Mouse (Mus musculus) embryo, embryonic 11.5 days (tissue): ENCODE results near the gene Creb5.

Experiments
- DNase-seq: peaks from one replicate; pipeline ENCODE4 v3.0.0-alpha.2; 2012; ENCODE audit warnings: low read depth, low spot score

Gene Creb5

DNA sequence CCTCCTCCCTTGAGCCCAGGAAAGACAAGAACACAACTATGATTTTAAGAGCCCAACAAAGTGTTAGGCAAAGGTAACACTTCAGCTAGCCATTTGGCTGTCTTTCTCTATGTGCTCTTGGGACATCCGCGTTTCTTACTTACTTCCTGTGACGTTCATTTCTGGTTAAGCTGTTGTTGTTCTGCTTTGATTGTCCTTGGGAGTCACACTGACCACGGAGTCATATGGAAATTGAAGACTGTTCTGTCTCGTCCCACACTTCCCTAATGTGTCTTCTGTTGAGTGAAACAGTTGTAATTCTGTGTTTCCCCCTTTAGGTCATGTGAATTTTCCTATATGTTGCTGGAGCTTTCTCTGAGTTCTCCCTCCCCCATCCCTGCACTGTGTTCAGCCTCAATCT is 305.2 kb downstream of the Creb5 start:
- no peak for DNase-seq

DNA sequence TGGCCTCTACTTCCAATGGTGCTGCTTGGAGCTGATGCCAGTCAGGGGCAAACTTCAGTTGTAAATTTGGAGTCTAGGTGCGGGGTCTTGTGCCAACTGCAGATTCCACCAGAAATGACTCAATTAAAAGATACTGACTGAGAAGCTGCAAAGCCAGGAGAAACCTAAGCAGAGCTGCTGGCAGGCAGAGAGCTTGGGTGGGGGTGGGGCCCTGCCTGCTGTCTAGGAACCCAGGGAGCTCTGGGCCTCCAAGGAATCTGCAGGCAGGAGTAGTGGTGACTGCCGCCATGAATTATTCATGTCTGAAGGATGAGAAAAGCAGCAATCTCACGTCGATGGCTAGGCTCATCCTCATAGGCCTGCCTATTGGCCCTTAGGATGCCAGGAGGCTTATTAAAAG is 306.5 kb downstream of the Creb5 start:
- no peak for DNase-seq

DNA sequence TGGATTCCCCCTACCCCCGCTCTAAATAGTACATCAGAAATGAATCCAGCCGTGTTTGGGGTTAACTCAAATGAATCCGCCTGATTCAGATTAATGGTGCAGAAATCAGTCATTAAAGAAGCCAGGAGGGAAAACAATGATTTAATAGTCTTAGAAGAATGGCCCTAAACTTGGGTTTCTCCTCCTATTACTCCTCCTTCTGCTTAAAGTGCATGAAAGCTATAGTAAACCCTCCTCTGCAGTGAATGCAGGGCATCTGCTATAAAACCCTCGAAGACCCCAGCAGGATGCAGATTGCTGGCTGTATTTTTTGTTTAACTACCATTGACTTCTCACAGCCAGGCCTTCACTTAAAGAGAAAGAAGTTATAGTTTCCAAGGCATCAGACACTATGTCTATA is 307.2 kb downstream of the Creb5 start:
- no peak for DNase-seq

DNA sequence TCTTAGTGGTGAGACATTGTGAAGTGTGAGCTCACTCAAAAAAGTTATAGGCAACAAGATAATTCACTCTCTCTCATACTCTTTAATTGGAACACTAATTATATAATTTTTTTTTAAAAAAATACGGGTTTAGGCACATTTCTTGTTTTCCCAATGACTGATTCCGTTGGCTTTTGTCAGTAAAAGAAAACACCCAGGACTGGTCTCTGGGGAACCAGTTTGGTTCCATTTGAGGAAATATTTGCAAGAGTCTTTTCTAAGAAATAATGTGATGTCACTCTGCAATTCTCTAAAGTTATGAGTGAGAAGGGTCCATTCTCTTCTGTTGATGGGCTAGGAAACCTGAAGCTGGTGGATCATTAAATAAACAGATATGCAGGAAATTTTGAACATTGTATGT is 309.3 kb downstream of the Creb5 start:
- DNase-seq, result no peak

DNA sequence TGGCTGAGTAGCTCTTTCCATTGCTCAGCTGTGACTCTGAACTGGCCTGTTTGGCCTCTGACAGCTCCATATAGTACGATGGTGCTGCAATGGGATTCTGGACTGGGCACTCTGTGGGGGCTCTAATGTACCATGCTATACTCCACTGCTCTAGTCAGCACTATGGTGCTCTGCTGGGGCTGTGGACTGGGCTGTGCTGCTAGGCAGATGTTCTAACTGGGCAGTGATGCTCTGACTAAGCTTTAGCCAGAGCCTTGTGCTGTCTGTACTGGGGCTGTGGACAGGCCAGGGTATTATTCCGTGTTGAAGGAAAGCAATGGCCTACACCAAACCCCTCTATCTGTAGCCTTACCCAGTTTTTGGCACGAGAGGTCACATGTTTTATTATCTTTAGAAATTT is 316.0 kb downstream of the Creb5 start:
- DNase-seq, result no peak

DNA sequence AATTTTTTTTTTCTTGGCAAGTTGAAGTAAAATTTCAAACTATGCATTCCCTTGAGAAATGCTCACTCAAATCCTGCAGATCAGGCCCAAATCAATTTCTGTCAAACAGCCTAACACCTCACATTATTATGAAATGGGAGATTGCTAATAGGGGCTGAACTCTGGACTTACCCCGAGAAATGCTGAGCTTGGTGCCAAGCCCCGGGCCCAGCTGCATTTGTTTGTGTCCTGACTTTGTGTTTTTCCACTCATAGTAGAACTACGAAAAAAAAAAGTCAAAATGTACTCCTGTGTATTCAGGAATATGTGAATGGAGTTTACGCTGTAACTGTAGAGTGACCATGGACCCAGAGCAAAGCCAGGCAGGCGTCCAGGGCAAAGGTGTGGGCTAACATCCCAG is 316.6 kb downstream of the Creb5 start:
- DNase-seq, result no peak

DNA sequence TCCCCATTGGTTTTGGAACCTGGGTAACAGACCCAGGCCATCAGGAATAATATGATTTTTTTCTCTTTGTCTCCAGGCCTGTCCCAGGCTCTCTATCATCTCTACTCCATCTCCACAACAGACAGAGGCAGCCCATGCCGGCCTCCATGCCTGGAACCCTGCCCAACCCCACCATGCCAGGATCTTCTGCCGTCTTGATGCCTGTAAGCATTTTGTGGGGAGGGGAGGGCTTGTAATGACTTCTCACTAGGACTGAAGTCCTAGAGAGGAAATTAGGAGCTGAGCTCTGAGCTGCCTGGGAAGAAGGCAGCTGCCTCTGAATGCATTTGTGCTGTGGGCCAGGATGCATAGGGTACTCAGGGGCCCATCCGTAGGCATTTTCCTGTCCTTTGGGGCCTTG is 317.3 kb downstream of the Creb5 start:
- DNase-seq, result no peak

DNA sequence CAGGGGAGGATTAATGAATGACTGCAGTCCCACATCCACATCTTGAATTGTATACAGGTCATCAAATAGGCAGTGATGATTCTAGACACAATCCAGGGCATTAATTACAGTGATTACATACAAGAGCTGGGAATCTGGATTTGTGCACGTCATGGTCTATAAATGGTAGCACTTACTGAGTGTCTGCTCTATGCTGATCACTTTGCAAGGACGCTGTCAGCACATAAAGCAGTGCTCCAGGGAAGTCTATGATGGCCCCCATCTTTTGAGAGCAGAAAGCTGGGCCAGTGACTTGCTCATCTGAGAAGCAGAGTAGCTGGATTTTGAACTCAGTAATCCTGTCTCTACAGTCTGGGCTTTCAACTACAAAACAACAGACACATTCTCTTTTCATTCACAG is 318.1 kb downstream of the Creb5 start:
- DNase-seq, result no peak

DNA sequence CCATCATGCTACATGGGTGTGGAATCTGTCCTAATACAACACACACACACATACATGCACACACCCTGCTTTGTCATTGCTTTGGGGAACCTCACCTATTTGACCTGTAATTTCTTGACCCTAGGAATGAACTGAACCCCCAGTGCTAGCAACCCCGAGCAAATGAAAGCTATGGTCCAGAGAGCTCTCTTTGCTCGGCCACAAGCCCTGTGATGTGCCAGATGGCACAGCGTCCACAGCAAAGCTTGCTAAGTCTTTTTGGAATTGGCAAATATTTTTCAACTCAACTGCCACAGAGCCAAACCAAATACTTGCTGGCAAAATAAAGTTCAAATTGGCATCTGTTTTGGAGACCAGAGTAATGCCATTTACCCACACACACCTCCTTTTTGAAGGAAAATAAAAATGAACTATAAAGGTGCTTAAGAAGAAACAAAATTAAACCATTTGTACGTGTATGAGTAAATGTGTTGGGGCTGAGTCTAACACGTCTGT is 324.4 kb downstream of the Creb5 start:
- no peak for DNase-seq

DNA sequence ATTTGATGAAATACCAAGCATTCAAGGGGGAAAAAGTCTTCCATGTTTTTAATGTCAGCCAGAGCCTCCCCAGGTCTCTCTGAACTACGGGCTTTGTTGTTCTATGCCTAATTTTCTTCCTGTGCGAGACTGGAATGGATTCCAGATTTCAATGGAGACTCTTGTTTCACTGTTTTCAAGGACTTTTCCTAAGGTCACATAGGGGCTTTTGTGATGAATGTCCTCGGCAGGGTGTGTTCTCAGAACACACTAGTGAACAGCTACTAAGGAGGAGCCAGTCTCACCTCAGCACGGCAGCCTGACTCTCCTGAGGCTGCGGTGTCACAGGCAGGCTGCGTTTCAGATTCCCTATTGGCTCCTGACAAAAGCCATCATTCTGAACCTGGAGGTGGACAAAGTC is 325.6 kb downstream of the Creb5 start:
- no peak for DNase-seq

DNA sequence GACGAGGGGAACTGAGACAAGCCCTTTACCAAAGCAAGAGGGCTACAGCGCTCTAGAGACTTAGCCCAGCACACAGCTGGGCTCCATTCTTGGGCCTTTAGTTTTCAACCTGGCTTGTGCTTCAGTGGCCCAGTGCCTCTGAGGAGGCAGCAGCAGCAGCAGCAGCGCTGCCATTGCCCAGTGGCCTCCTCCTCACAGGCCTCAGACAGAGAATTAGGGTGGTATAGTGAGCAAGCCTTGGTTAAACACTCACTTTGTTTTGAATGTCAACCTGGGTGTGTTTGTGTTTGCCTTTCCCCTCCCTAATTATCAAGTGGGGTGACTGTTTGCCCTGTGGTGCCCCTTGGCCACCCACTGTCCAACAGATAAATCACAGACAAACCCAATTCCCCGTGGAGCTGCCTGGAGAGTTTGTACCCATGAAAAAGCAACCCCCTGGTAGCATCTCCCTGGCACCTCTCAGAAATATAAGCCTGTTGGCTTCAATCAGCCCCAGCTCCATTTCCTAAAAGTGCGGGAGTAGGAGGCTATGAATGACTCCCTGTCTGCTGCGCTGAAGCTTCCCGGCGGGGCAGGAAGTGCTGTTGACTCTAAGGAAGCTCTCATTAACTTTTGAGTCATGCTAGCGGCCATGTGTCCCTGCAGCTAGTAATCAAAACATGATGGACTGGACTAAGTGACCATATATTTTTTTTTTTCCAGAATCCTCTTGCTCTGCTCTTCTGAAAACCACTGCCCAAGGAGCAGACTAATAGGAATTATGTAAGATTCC is 328.6 kb downstream of the Creb5 start:
- DNase-seq, result no peak

DNA sequence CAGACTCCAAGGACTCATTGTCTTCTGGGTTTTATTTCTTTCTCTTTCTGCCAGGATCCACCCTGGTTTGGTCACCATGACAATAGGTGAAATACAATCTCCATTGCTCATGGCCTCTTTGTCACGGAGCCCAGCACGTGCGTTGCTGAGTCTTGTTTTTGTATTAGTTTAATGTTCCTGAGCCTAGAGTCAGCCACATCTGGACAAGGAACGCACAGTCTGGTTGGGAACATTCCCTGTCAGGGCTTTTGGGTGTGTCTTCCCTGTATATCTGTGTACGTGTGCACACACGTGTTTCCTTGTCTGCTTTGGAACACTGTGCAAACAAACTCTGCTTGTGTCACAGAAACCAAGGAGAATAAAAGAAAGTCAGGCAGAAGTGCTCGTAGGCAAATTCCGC is 331.1 kb downstream of the Creb5 start:
- no peak for DNase-seq

DNA sequence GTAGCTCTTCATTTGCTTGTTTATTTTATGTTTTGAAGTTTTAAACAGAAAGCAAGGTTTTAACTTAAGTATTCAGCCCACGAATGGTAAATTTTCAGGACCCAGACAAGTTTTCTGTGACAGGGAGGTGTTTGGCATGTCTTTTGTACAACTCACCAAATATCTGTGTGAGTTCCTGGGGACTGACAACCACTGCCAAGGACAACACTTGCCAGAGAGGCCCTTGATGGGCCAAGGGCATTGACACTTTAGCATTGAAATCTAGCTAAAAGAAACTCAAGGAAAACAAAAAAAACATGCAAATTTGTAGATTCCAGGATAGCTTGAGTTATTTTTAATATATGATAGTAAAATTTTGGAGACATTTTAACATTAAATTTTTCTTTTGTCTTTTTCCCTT is 332.6 kb downstream of the Creb5 start:
- DNase-seq, result no peak

DNA sequence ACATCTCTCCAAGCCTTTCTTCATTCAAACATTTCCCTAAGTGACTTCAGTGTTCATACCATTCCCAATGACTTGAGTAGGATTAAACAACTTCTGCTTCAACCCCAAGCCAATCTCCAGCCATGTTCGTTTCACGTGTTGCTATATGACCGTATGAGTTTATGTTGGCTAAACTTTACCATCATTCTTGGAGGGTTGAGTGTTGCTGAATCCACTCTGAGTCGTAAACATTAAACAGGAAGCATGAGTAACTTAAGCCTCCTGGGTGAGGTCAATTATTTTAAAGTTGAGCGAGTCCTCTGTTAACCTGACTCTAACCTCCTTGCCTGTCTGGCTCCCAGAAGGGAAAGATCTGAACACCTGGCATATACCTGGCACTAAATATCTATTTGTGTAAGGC is 334.2 kb downstream of the Creb5 start:
- no peak for DNase-seq

DNA sequence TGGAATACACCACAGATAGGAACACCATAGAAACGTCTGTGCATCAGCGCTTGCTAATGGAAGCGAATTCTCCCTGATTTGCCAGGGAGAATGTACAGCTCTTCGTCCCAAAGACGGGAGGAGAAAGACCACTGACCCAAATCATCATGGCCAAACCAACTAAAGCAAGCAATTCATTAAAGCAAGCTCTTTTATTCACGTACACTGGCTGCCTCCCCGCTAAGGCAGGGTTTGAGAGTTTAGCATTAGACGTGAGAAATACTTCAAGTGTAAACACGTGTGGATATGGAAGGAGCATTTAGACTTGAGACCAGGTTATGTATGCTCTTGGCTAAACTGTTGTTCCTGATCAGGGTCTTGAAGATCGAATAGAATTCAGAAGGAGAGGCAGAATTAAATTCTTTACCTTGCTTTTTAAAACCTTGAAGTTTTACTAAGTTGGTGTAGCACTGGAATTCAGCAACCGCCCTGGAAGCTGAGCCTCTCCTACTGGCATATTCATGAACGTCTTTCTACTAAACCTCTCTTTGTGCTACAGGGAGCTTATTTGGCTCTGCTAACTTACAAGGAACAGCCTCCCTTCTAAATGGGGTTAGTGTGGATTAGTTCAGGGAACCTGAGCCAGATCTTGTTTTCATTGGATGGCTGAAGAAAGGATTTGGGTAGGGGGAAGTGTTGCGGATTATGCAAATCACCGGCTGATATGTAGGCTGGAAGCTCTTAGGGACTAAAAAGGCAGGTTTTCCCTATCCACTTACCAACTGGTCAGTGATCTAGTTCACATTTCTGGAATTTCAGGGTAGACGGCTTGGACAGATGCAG is 337.6 kb downstream of the Creb5 start:
- DNase-seq, result no peak

DNA sequence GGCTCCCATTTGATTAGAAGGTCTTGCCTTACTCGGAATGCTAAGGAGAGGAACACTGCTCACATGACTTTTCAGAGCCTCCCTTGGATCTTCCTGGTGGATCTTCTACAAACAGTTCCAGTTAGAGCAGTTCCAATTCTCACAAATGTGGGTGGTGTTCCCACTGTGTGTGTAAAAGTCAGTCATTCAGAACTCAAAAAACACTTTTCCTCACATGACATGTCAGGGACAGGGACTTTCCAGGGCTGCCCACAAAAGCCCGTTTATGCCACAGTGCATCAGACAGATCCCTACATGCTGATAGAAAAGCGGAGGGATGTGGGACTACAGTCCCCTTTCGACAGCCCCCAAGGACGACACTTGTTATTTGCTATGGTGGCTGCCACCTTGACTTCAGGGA is 339.0 kb downstream of the Creb5 start:
- DNase-seq, result no peak

DNA sequence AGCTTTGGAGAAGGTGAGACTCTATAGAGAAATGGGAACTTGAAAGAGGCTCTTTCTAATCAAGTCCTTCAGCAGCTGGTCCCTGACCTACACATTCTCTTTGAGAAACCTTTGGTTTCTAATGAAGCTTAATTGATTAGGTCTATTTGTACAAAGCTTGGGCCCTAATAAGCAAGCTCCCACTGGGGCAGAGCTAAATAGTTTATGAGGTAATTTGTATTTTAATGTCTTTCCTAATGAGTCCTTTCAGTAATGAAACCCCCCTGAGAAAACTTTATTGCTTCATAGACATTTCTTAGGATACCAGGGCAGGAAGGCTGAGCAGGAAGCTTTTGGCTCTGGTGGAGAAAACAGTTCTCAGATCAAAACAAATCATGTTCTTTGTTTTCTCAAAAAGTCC is 341.6 kb downstream of the Creb5 start:
- no peak for DNase-seq

DNA sequence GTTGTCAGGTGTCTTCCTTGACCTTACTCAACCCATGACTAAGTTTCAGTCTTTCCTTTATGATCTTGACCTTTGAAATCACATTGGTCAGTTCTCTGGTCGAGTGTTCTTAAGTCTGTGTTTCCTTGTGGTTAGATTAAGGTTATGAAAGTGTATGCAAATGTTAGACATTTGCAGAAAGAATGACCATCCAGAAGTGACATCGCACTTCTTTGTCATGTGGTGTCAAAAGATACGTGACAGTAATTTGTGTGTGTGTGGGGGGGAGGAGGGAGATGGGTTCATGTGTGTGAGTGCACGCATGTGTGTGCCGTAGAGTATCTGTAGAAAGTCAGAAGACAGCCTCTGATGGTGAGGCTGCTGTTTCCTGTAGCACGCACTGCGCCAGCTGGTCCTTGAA is 348.4 kb downstream of the Creb5 start:
- no peak for DNase-seq

DNA sequence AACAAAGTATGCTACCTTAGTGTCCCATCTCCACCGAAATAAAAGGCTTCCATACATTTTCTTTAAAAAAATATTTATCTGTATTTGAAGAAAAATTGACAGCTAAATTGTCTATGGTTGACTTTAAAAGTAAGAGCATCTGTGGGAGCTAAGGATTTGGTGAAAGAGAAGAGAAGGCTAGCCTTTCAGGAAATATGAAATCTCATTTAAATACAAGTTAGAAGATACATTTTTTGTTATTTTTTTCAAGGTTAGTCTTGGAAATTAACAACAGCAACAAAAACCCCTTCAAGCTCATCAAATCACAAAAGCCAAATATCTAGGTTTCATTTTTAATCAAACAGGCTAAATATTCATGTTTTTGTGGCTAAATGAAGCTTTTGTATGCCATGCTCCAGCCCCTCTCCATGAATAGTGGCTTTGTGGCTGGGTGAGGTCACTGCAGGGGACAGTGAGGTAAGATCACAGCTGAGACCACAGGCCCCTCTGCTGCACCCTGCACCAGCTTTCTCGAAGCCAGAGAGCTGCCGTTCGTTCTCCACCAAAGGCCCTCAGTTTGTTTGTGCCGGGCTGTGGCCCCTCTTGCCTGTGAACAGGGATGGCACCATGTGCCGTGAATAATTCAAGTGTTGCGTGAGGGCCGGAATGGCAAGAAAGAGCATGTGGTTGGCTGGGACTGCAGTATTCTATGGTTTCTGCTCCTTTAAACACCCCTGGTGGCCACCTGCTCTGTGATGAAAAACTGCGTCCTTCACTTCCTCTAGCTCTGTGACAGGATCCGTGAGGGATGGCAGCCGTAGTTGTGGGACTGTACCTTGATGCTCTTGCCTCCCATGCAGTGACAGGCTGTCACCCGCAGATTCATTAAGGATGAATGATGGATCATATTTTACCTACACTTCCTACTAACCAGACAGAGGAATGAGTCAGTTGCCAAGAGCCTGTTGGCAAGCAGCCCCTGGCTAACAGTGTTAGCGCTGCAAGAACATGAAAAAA is 350.6 kb downstream of the Creb5 start:
- DNase-seq, result no peak

DNA sequence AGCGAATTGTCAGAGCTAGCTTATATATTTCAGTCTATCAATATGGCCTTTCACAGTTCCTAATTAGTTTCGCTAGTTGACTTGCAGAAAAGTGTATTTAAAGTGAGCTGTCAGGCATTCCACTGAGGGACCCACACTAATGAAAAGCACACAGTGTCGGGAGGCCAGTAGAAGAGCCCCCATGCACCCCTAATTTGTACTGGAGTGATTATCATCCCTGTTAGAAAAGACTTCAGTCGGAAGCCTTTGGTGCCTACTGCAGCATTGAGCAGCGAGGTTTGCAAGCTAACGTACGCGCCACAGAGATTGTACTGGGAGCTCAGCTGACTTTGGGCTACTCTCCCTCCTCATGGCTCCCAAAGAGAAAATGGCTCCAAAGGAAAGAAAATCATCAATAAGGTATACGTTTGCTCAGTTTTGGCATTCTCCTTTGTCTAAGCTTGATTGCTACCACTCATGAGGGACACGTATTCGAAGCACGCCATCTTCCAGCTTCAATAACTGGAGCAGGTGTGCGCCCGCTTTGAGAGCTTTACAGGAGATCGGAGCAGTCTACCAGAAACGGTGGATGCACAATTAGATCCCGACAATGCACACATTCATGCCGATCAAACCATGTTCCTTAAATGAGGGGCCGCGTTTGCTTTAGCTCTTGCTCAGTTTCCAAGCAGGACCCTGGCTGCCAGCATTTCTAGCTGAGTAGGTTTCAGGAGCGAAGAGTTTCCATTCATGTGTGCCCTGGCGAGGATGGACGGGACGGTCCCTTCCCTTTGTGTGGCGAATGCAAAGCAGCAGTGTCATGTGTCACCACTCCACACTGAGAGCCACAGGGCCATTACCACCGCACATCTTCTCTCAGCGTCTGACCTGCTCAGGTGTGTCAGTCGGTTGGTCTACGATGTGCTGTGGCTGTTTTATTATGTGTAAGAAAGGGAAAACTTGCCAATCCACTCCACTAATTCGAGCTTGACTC is 354.8 kb downstream of the Creb5 start:
- no peak for DNase-seq
